Mouse (Mus musculus) left cerebral cortex, adult 18-20 months (tissue): ENCODE results near the gene Htr1a. TPM values are rescaled to one million over a fixed set of nuclear protein-coding genes. Genes with fewer than 3 reads are reported as not detected.

Source experiments
- DNase-seq, 2 experiments: peaks; one replicate each; pipeline ENCODE4 v3.0.0; 2021 to 2022; ENCODE audit warnings: low spot score in 2 of 2, mixed read lengths in 1 of 2
- long read RNA-seq, 2 experiments: library from polyadenylated mRNA; stranded (forward); transcript quantifications; one replicate each; pipeline ENCODE4 v2.0.0; 2021
- total RNA-seq, 2 experiments: library from RNA; stranded (reverse); gene quantifications; 2 replicates each; pipeline ENCODE4 v1.2.3; 2021

Gene Htr1a
- total RNA-seq, result 10 to 100 TPM in 1 of 2 experiments, 1 to 10 TPM in 1; 9.4 to 10.8 TPM
- long read RNA-seq, experiment 1, full-length matches to known transcripts, result 9 of 9 reads
- long read RNA-seq, experiment 1, partial matches to known transcripts, result 0 of 9 reads
- long read RNA-seq, experiment 1, other reads (novel, unspliced or antisense), result 0 of 9 reads
- long read RNA-seq, experiment 2, full-length matches to known transcripts, result 10 of 10 reads
- long read RNA-seq, experiment 2, partial matches to known transcripts, result 0 of 10 reads
- long read RNA-seq, experiment 2, other reads (novel, unspliced or antisense), result 0 of 10 reads

DNA sequence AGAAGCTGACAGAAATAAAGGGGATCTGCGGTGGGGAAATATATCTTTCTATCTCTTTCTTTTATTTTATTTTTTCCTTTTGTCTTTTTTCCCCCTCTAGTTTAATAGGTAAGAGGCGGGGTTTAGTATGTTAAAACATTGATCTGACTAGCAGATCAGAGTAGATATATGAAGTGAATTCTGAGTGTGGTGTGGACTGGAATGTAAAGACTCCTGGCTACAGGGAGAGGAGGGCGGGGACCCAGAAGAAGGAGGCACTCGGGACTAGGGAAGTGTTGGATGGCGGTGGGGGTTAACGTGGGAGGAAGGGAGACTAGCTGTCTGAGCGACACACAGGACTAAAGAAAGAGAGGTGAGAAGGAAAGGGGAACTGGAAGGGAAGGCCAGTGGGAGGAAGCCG, at the start of gene Htr1a:
Gene Htr1a, plus strand, starts transcription at position 301 of the 400 bp plus-strand sequence.
- no peak for DNase-seq

DNA sequence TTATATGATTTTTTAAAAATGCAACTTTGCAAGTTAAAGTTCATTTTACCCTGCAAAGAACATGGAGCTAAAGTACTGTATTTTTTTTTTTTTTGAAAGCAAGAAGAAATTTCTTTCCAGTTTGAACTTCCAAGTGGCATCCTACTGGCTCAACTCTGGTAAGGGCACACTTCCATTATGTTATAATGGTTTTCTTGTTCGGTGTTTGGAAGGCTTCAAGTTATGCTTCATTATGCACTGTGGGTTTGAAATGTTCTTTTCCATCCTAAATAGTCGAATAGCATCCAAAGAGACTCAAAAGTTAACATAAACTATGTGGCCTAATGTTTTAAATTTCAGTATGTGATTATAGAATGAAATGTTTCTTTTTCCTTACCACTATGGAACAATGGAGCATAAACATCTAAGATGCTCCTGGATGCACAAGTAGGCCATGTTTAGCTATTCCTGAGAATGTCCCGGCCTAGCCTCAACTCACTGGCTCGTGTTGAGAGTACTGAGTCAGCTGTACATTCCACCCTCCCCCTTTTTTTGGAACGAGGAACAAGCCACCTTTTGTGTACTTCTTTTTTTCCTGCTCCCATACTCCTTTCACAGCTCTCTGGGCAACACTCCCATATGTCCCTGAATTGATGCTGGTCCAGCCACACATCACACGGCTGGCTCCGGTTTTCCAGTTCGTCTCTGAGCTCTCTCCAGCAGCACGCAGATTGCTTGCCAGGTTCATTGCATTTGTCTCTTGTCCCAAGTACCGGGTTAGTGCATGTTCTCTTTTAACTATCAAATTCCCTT, 31.7 kb upstream of the Htr1a start:
- DNase-seq, result peak; percentile 5 to 48

- no peak for DNase-seq
Observed at GRCm38 (mm10) chr13:105412327-105412722, 31.1 kb upstream of the Htr1a start.

DNA sequence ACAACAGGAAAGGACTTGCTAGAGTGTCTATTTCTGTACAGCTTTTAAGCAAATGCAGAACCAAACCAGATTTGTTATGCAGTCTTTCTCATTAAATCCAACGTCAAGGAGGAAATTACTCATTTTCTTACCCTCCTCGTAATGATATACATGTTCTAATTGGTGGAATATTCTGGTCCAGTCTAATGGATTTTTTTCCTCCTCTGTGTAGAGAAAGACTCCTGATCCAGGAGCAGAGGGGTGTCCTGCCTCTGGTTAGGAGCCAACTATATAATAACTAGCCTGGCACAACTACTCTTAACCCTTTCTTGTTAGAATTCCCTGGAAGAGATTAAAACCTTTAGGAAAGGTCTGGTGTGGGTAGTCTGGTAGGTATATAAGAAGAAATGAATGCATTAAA, 10.3 kb upstream of the Htr1a start:
- no peak for DNase-seq

DNA sequence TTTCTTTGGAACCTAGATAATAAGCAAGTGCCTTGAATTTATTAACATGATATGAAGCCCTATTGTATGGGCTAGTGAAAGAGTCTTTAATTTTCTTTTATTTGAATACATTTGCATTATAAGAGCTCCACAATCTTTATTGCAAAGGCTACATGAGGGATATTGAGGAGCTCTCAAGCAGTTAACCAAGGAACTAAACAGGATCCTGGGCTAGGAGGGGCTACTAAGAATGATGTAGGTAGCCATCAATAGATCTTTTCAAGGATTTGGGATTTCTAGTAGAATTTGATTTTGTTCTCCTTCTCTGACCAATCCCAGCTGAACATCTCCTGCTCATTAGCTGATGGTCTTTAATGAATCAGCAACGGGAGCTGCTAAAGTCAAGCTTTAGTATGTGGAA, 9.8 kb upstream of the Htr1a start:
- no peak for DNase-seq

DNA sequence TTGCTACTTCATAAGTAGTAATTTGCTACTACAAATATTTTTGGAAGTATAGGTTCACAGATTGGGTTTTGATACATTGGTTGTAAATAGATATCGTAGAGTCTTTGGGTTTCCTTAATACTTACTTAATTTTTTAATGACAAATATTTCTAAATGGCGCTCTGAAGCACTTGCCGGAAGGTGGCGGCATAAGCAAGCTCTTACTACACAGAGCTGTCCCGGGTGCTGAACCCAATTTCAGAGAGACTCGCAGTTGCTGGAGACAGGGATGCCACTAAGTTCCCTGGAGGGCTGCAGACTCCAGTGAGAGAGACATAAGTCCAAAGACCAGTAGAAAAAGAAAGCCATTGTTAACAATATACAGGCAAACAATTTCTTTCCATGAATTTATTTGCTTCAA, 863 bp upstream of the Htr1a start:
- DNase-seq, result peak; percentile 59 to 61

GRCm38 (mm10) chr13:105443871-105444237, 415 bp downstream of the Htr1a start:
- peak; percentile 18 to 33 for DNase-seq

DNA sequence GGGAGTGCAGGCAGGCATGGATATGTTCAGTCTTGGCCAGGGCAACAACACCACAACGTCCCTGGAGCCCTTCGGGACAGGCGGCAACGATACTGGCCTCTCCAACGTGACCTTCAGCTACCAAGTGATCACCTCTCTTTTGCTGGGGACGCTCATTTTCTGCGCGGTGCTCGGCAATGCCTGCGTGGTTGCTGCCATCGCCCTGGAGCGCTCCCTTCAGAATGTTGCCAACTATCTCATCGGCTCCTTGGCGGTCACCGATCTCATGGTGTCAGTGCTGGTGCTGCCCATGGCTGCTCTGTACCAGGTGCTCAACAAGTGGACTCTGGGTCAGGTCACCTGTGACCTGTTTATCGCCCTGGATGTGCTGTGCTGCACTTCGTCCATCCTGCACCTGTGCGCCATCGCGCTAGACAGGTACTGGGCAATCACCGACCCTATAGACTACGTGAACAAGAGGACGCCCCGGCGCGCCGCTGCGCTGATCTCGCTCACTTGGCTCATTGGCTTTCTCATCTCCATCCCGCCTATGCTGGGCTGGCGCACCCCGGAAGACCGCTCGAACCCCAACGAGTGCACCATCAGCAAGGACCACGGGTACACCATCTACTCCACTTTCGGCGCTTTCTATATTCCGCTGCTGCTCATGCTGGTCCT, 927 bp downstream of the Htr1a start:
- DNase-seq, result peak; percentile 42 to 47

GRCm38 (mm10) chr13:105444895-105445281, 1.4 kb downstream of the Htr1a start:
- peak in 1 of 2 experiments; percentile 18 for DNase-seq

DNA sequence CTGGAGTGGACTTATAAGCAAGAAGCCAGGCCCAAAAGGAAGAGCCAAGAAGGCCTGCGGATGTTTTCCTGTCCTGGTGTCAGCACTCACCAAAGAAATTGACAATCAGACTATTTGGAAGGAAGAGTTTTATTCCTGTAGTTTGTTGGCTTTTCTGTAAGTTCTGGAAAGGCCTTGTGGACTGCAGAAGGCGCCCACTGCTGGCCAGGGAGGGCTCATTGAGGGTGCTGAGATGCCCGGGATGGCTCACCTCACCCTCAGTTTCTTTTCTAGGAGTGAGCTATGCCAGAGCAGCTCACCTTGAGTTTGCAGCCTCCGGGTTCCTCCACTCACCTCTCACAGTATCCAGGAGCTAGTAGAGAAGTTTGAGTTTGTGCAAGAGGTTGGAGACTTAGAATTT, 2.8 kb downstream of the Htr1a start:
- no peak for DNase-seq

DNA sequence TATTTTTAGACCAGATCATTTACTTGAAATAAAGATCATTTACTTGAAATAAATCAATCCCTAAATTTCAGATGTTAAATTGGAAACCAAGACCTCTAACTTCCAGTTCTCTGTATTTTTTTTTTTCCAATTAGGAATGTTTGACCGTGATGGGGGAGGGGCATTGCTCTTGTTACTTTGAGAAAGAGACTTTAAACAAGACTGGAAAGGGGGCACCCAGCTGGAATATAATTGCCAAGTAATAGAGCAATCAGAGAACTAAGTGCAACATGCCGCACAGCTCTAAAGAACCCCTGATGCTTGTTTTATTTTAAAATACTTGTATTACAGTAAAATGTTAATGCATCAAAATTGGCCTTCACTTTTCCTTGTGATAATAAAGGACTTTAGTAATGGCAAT, 4.3 kb downstream of the Htr1a start:
- DNase-seq, result no peak

GRCm38 (mm10) chr13:105451536-105451935, 8.1 kb downstream of the Htr1a start:
- no peak for DNase-seq

Other genes with a start within 250 kb of the Htr1a start
- gene Rnf180, start 148.8 kb upstream of the Htr1a start, total RNA-seq, result 10 to 100 TPM; 18.5 to 20.2 TPM